Mouse (Mus musculus) midbrain, embryonic 11.5 days (tissue): ENCODE data around the gene Prom2. TPM values are rescaled to one million over a fixed set of nuclear protein-coding genes. Genes with fewer than 3 reads are reported as not detected.
A peak's percentile ranks its signal among the peaks of the same experiment; 100 is the strongest.

Experiments used
- ATAC-seq: fragments of 200-750 bp; cut with Nextera tagmentation; 2 replicates; pipeline ENCODE4 v1.8.0; 2017; ENCODE audit warnings: moderate TSS enrichment, moderate library complexity; ENCODE audit not compliant: low FRiP score
- DNase-seq: peaks from one replicate; pipeline ENCODE4 v3.0.0; 2015; ENCODE audit warnings: low spot score; ENCODE audit errors: missing footprints
- H3K27ac ChIP-seq: fragments of 300-500 bp; sonication (generic); 2 replicates; pipeline ENCODE4 v1.5.1; 2014; ENCODE audit warnings: low read depth, low read length
- H3K27me3 ChIP-seq: fragments of 300-500 bp; sonication (generic); 2 replicates; pipeline ENCODE4 v1.6.1; 2014; ENCODE audit warnings: mild to moderate bottlenecking, low read length, moderate library complexity, mixed read lengths; ENCODE audit not compliant: control insufficient read depth, insufficient read depth
- H3K36me3 ChIP-seq: fragments of 300-500 bp; sonication (generic); 2 replicates; pipeline ENCODE4 v1.6.1; 2014; ENCODE audit warnings: mild to moderate bottlenecking, low read length, moderate library complexity, mixed read lengths; ENCODE audit not compliant: control insufficient read depth, insufficient read depth
- H3K4me1 ChIP-seq: fragments of 300-500 bp; sonication (generic); 2 replicates; pipeline ENCODE4 v1.6.1; 2014; ENCODE audit warnings: low read length; ENCODE audit not compliant: control insufficient read depth, insufficient read depth
- H3K4me2 ChIP-seq: fragments of 300-500 bp; sonication (generic); 2 replicates; pipeline ENCODE4 v1.6.1; 2014; ENCODE audit warnings: mild to moderate bottlenecking, moderate library complexity
- H3K4me3 ChIP-seq: fragments of 300-500 bp; sonication (generic); 2 replicates; pipeline ENCODE4 v1.5.1; 2014; ENCODE audit warnings: low read depth, low read length
- H3K9ac ChIP-seq: fragments of 300-500 bp; sonication (generic); 2 replicates; pipeline ENCODE4 v1.6.1; 2014; ENCODE audit warnings: low read length
- H3K9me3 ChIP-seq: fragments of 300-500 bp; sonication (generic); 2 replicates; pipeline ENCODE4 v1.6.1; 2016; ENCODE audit warnings: low read length; ENCODE audit not compliant: control insufficient read depth
- WGBS: fragments of 180-500 bp; shearing (Covaris S2); extraction: QIAGEN DNeasy Blood & Tissue Kit; methylation state at CpG from one replicate; pipeline ENCODE4 v1.1.7; 2014; 5-methylcytosine and 5-hydroxymethylcytosine counted together
- polyA plus RNA-seq: library from polyadenylated mRNA; unstranded; fragments of >200 nt; fragmentation: Nextera tagmentation; extraction: Ambion mirVana; gene quantifications from 2 replicates; pipeline ENCODE4 v1.2.1, GENCODE M21; 2014

The Prom2 gene
- polyA plus RNA-seq, 1 experiment from 2014 or later, result not detected

- H3K4me1 ChIP-seq, result no peaks in the 10 kb centered on the region; the same call in 1 of the 2 replicates
- ATAC-seq (no peak), DNase-seq (peak; percentile 72)
- no peak overlapping the region for H3K4me2 ChIP-seq
- no peak overlapping the region for H3K4me3 ChIP-seq
- 89% methylated on average over 6 of the region's 6 CpGs for WGBS
- no peaks in the 10 kb centered on the region for H3K36me3 ChIP-seq
- no peaks in the 10 kb centered on the region for H3K27me3 ChIP-seq
- no peak overlapping the region for H3K9ac ChIP-seq
- no peaks in the 10 kb centered on the region for H3K9me3 ChIP-seq
- H3K27ac ChIP-seq, result no peak overlapping the region
Observed at GRCm38 (mm10) chr2:127506131-127506632, 35.1 kb downstream of the Prom2 start.

GRCm38 (mm10) chr2:127505196-127505595 lies 36.1 kb downstream of the Prom2 start:
- peak; percentile 37 for DNase-seq
- no peaks in the 10 kb centered on the region; the same call in 1 of the 2 replicates for H3K27me3 ChIP-seq
- no peak overlapping the region for H3K27ac ChIP-seq
- ATAC-seq, result no peak
- H3K4me3 ChIP-seq, result no peak overlapping the region
- H3K9me3 ChIP-seq, result no peaks in the 10 kb centered on the region
- H3K9ac ChIP-seq, result no peak overlapping the region
- no peak overlapping the region for H3K4me2 ChIP-seq
- WGBS, result 65% methylated on average over 4 of the region's 4 CpGs
- H3K4me1 ChIP-seq, result no peaks in the 10 kb centered on the region
- no peaks in the 10 kb centered on the region for H3K36me3 ChIP-seq

- ATAC-seq (no peak), DNase-seq (no peak)
- WGBS, result 58% methylated on average over 8 of the region's 8 CpGs
- H3K27me3 ChIP-seq, result no peaks in the 10 kb centered on the region; the same call in 1 of the 2 replicates
- H3K4me2 ChIP-seq, result no peak overlapping the region
- no peak overlapping the region for H3K27ac ChIP-seq
- H3K9ac ChIP-seq, result no peak overlapping the region
- no peaks in the 10 kb centered on the region for H3K36me3 ChIP-seq
- no peaks in the 10 kb centered on the region for H3K9me3 ChIP-seq
- H3K4me1 ChIP-seq, result no peaks in the 10 kb centered on the region
- H3K4me3 ChIP-seq, result no peak overlapping the region
Observed at GRCm38 (mm10) chr2:127503751-127504549, 37.3 kb downstream of the Prom2 start.

GRCm38 (mm10) chr2:127501061-127501460 lies 40.2 kb downstream of the Prom2 start:
- no peaks in the 10 kb centered on the region for H3K4me1 ChIP-seq
- no peak for ATAC-seq
- no peaks in the 10 kb centered on the region; the same call in 1 of the 2 replicates for H3K27me3 ChIP-seq
- WGBS, result 65% methylated on average over 7 of the region's 7 CpGs
- H3K4me3 ChIP-seq, result no peak overlapping the region
- H3K4me2 ChIP-seq, result no peak overlapping the region
- H3K9ac ChIP-seq, result no peak overlapping the region
- no peaks in the 10 kb centered on the region for H3K36me3 ChIP-seq
- DNase-seq, result peak; percentile 91
- H3K27ac ChIP-seq, result no peak overlapping the region
- H3K9me3 ChIP-seq, result no peaks in the 10 kb centered on the region

- no peaks in the 10 kb centered on the region for H3K36me3 ChIP-seq
- H3K4me3 ChIP-seq, result no peak overlapping the region
- no peak for ATAC-seq
- DNase-seq, result no peak
- H3K4me1 ChIP-seq, result no peaks in the 10 kb centered on the region
- no peaks in the 10 kb centered on the region; the same call in 1 of the 2 replicates for H3K27me3 ChIP-seq
- H3K4me2 ChIP-seq, result no peak overlapping the region
- WGBS, result 80% methylated on average over 8 of the region's 8 CpGs
- H3K27ac ChIP-seq, result no peak overlapping the region
- no peak overlapping the region for H3K9ac ChIP-seq
- H3K9me3 ChIP-seq, result no peaks in the 10 kb centered on the region
Observed at GRCm38 (mm10) chr2:127498750-127499149, 42.5 kb downstream of the Prom2 start.

GRCm38 (mm10) chr2:127496321-127496720 lies 44.9 kb downstream of the Prom2 start:
- no peak overlapping the region for H3K27ac ChIP-seq
- no peak overlapping the region for H3K4me2 ChIP-seq
- H3K36me3 ChIP-seq, result no peaks in the 10 kb centered on the region
- no peak for ATAC-seq
- no peaks in the 10 kb centered on the region for H3K4me1 ChIP-seq
- no peak overlapping the region for H3K4me3 ChIP-seq
- no peaks in the 10 kb centered on the region for H3K9me3 ChIP-seq
- 27% methylated on average over 1 of the region's 1 CpGs for WGBS
- DNase-seq, result no peak
- no peak overlapping the region for H3K9ac ChIP-seq
- no peaks in the 10 kb centered on the region; the same call in 1 of the 2 replicates for H3K27me3 ChIP-seq

GRCm38 (mm10) chr2:127484476-127485170 lies 56.6 kb downstream of the Prom2 start:
- peaks cover 52% of the 10 kb centered on the region for H3K27me3 ChIP-seq
- WGBS, result 9% methylated on average over 19 of the region's 19 CpGs
- peak; percentile 80 for ATAC-seq

GRCm38 (mm10) chr2:127483001-127483400 lies 58.3 kb downstream of the Prom2 start:
- H3K27ac ChIP-seq, result no peak overlapping the region
- H3K4me2 ChIP-seq, result no peak overlapping the region
- ATAC-seq, result no peak
- H3K4me1 ChIP-seq, result peaks cover 8% of the 10 kb centered on the region
- H3K36me3 ChIP-seq, result no peaks in the 10 kb centered on the region
- WGBS, result 2% methylated on average over 21 of the region's 21 CpGs
- no peak overlapping the region for H3K9ac ChIP-seq
- no peaks in the 10 kb centered on the region for H3K9me3 ChIP-seq
- H3K4me3 ChIP-seq, result no peak overlapping the region
- H3K27me3 ChIP-seq, result peaks cover 54% of the 10 kb centered on the region
- DNase-seq, result peak; percentile 87

More at GRCm38 (mm10) chr2:127484476-127485170, 56.6 kb downstream of the Prom2 start:
- H3K9ac ChIP-seq, result no peak overlapping the region
- 0 out of 2 replicates have a peak overlapping the region, but pooled peaks have one; percentile 1 for H3K4me3 ChIP-seq
- peaks cover 8% of the 10 kb centered on the region for H3K4me1 ChIP-seq
- H3K4me2 ChIP-seq, result peak overlapping the region; percentile 18; the same call in 1 of the 2 replicates
- no peaks in the 10 kb centered on the region for H3K36me3 ChIP-seq
- H3K9me3 ChIP-seq, result no peaks in the 10 kb centered on the region
- no peak overlapping the region for H3K27ac ChIP-seq
- peak; percentile 98 for DNase-seq

- Histone ChIP-seq H3K4me1 (peaks cover 8% of the 10 kb centered on the region), H3K27ac (no peak overlapping the region), H3K27me3 (peaks cover 54% of the 10 kb centered on the region), H3K36me3 (no peaks in the 10 kb centered on the region), H3K4me3 (peak overlapping the region; percentile 31), H3K9me3 (no peaks in the 10 kb centered on the region), H3K9ac (no peak overlapping the region), H3K4me2 (peak overlapping the region; percentile 53)
- ATAC-seq (peak; percentile 63), DNase-seq (peak; percentile 87)
- under 1% methylated on average over 21 of the region's 21 CpGs for WGBS
Observed at GRCm38 (mm10) chr2:127482533-127482911, 58.7 kb downstream of the Prom2 start.
